Mouse (Mus musculus): ENCODE results near the gene Nol4l. TPM values are rescaled to one million over a fixed set of nuclear protein-coding genes. Genes with fewer than 3 reads are reported as not detected.
"Not testable (repeated sequence)": the region's sequence is repeated elsewhere in the genome, so short reads cannot be mapped to it uniquely, and the experiment has no call there.

The Nol4l gene
- polyA plus RNA-seq, 1 experiment from 2014 or later = 11.0 TPM

DNA sequence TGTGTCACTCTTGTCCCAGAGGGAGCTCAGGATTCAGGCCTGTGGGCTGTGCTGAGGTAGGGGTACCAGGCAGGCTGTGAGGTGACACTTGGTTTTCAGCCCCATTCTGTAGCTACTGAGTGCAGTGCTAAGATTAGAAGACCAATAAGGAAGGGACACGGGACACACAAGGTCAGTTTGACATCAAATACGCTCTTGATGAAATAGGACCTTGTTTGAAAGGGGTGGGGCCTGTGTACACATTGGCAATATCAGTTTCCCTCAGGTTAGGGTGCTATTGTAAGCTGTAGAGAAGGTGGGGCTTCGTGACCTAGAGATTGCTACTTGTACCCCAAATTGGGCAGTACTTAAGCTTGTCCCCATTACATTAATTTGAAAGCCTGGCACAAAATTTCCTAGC, 124.9 kb downstream of the Nol4l start:
- no peak for ATAC-seq (ENCODE audit: extremely low read depth, insufficient number of reproducible peaks, low FRiP score, low TSS enrichment)
- Histone ChIP-seq H3K36me3 (peaks cover 72% of the 10 kb centered on the region), H3K27ac (replicated peaks) (no peak overlapping the region), H3K4me3 (no peak overlapping the region), H3K4me1 (peaks cover 6% of the 10 kb centered on the region; the same call in 1 of the 2 replicates), H3K4me2 (no peak overlapping the region), H3K9me3 (no peaks in the 10 kb centered on the region), H3K9ac (no peak overlapping the region), H3K27me3 (replicated peaks) (no peaks in the 10 kb centered on the region)
- 70% methylated on average over 3 of the region's 3 CpGs for WGBS

DNA sequence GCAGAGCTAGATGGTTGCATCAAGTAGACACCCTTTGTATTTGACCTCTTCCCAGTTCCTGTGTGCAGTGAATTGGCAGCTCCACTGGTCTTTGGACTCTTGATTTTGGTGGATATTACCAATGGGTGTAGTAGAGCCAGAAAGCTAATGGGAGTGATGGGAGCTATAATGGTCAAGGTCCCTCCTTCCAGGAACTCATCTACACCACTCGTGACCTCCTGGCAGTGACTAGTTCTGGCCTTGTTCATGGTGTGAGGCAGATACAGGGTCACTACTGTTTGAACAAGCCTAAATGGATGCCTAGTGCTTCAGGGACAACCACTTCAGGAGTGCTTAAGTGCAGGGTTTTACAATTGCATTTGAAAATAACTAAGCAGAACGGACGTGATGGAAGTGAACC, 125.7 kb downstream of the Nol4l start:
- Histone ChIP-seq H3K9me3 (no peaks in the 10 kb centered on the region), H3K4me1 (peaks cover 4% of the 10 kb centered on the region; the same call in 1 of the 2 replicates), H3K27ac (replicated peaks) (no peak overlapping the region), H3K36me3 (peaks cover 72% of the 10 kb centered on the region), H3K4me2 (no peak overlapping the region), H3K9ac (no peak overlapping the region), H3K4me3 (no peak overlapping the region), H3K27me3 (replicated peaks) (no peaks in the 10 kb centered on the region)
- no peak for ATAC-seq (ENCODE audit: extremely low read depth, insufficient number of reproducible peaks, low FRiP score, low TSS enrichment)
- WGBS = 91% methylated on average over 3 of the region's 3 CpGs

- no peak overlapping the region for H3K27ac ChIP-seq (replicated peaks)
- no peak for ATAC-seq (ENCODE audit: extremely low read depth, insufficient number of reproducible peaks, low FRiP score, low TSS enrichment)
- H3K4me3 ChIP-seq = no peak overlapping the region
- no peak overlapping the region for H3K4me2 ChIP-seq
- no peaks in the 10 kb centered on the region for H3K4me1 ChIP-seq
- peaks cover 85% of the 10 kb centered on the region for H3K36me3 ChIP-seq
- WGBS = 80% methylated on average over 15 of the region's 15 CpGs
- peaks cover 5% of the 10 kb centered on the region; the same call in 1 of the 2 replicates for H3K9me3 ChIP-seq
- no peak overlapping the region for H3K9ac ChIP-seq
- no peaks in the 10 kb centered on the region for H3K27me3 ChIP-seq (replicated peaks)
Measured at GRCm38 (mm10) chr2:153399166-153399565, 130.6 kb downstream of the Nol4l start.

- Histone ChIP-seq H3K27me3 (replicated peaks) (no peaks in the 10 kb centered on the region), H3K4me3 (no peak overlapping the region), H3K9me3 (peaks cover 5% of the 10 kb centered on the region; the same call in 1 of the 2 replicates), H3K4me1 (peaks cover 4% of the 10 kb centered on the region), H3K9ac (no peak overlapping the region), H3K4me2 (no peak overlapping the region), H3K36me3 (peaks cover 97% of the 10 kb centered on the region), H3K27ac (replicated peaks) (no peak overlapping the region)
- no peak for ATAC-seq (ENCODE audit: extremely low read depth, insufficient number of reproducible peaks, low FRiP score, low TSS enrichment)
- 90% methylated on average over 11 of the region's 11 CpGs for WGBS
Measured at GRCm38 (mm10) chr2:153397790-153398515, 131.8 kb downstream of the Nol4l start.

- Histone ChIP-seq H3K9me3 (peaks cover 5% of the 10 kb centered on the region; the same call in 1 of the 2 replicates), H3K27me3 (replicated peaks) (no peaks in the 10 kb centered on the region), H3K4me2 (no peak overlapping the region), H3K9ac (no peak overlapping the region), H3K4me1 (peaks cover 14% of the 10 kb centered on the region), H3K4me3 (no peak overlapping the region), H3K36me3 (peaks cover 75% of the 10 kb centered on the region), H3K27ac (replicated peaks) (no peak overlapping the region; the same call in 1 of the 2 replicates)
- WGBS = 66% methylated on average over 10 of the region's 10 CpGs
- ATAC-seq (ENCODE audit: extremely low read depth, insufficient number of reproducible peaks, low FRiP score, low TSS enrichment) = no peak
Measured at GRCm38 (mm10) chr2:153393045-153393444, 136.7 kb downstream of the Nol4l start.

DNA sequence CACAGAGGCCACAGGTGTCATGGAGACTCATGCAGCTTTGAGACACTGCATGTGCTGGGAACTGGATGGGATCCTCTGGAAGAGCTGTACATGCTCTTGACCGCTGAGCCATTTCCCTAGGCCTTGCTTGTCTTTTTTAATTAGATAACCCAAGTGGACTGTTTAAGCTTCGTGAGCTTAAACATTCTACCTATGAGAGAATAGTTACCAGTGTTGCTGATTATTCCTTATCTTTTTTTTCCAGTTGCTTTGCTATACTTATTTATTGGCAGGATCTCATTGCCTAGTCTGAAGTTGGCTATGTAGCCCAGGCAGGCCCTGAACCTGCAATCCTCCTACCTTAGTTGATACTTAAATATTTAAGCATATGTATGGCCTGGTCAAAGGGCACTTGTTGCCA, 139.9 kb downstream of the Nol4l start:
- no peak overlapping the region for H3K4me3 ChIP-seq
- ATAC-seq (ENCODE audit: extremely low read depth, insufficient number of reproducible peaks, low FRiP score, low TSS enrichment) = no peak
- no peak overlapping the region for H3K27ac ChIP-seq (replicated peaks)
- WGBS = 72% methylated on average over 2 of the region's 2 CpGs
- H3K4me2 ChIP-seq = no peak overlapping the region
- no peaks in the 10 kb centered on the region for H3K27me3 ChIP-seq (replicated peaks)
- H3K9ac ChIP-seq = no peak overlapping the region
- peaks cover 14% of the 10 kb centered on the region for H3K4me1 ChIP-seq
- peaks cover 69% of the 10 kb centered on the region for H3K36me3 ChIP-seq
- H3K9me3 ChIP-seq = peaks cover 5% of the 10 kb centered on the region; the same call in 1 of the 2 replicates

- no peak overlapping the region for H3K4me3 ChIP-seq
- peaks cover 15% of the 10 kb centered on the region for H3K4me1 ChIP-seq
- ATAC-seq (ENCODE audit: extremely low read depth, insufficient number of reproducible peaks, low FRiP score, low TSS enrichment) = no peak
- H3K36me3 ChIP-seq = peaks cover 72% of the 10 kb centered on the region
- no peak overlapping the region for H3K4me2 ChIP-seq
- no peaks in the 10 kb centered on the region for H3K9me3 ChIP-seq
- no peak overlapping the region for H3K27ac ChIP-seq (replicated peaks)
- H3K9ac ChIP-seq = no peak overlapping the region
- H3K27me3 ChIP-seq (replicated peaks) = no peaks in the 10 kb centered on the region
- 92% methylated on average over 1 of the region's 1 CpGs for WGBS
Measured at GRCm38 (mm10) chr2:153380479-153380878, 149.3 kb downstream of the Nol4l start.

DNA sequence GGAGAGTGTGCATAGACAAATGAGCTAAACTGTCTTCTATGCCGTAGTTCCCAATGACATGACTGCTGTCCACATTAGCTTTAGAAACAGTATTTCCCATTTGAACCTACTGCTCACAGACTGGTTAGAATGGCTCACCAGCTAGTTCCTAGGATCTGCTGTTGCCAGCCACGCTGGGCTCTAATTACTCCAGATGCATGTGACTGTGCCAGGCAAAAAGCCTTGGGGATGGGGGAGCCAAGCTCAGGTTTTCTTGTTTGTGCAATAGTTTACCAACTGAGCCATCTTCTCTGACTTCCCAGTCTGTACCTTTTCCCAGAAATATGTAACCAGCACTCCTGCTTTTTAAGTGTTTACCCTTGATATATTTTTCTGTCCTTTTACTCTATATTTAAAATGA, 154.4 kb downstream of the Nol4l start:
- no peaks in the 10 kb centered on the region for H3K27me3 ChIP-seq (replicated peaks)
- no peak overlapping the region for H3K4me2 ChIP-seq
- H3K9me3 ChIP-seq = no peaks in the 10 kb centered on the region
- WGBS = 87% methylated on average over 2 of the region's 2 CpGs
- no peak overlapping the region for H3K9ac ChIP-seq
- peaks cover 49% of the 10 kb centered on the region for H3K36me3 ChIP-seq
- H3K4me1 ChIP-seq = peaks cover 15% of the 10 kb centered on the region
- no peak for ATAC-seq (ENCODE audit: extremely low read depth, insufficient number of reproducible peaks, low FRiP score, low TSS enrichment)
- H3K27ac ChIP-seq (replicated peaks) = no peak overlapping the region
- H3K4me3 ChIP-seq = no peak overlapping the region

DNA sequence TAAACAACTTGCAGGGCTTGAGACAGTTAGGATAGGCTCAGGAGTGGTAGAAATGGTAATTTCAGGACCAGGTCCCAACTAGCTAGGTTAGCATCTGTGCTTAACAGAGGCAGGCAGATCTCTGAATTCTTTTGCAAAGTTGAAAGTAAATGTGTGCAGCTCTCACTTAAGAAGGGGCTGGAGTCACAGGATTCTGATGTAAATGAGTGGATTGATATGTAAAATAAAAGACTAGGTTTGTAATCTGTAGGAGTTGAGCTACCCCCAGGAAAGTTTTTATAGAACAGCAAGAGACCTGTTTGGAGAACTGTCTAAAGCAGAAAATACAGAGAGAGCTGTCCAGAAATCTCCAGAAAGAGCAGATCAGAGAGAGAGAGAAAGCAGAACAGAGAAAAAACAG, 158.9 kb downstream of the Nol4l start:
- Histone ChIP-seq H3K27ac (replicated peaks) (no peak overlapping the region), H3K9ac (no peak overlapping the region), H3K4me1 (no peaks in the 10 kb centered on the region), H3K27me3 (replicated peaks) (no peaks in the 10 kb centered on the region), H3K4me2 (no peak overlapping the region), H3K36me3 (peaks cover 63% of the 10 kb centered on the region), H3K4me3 (no peak overlapping the region), H3K9me3 (no peaks in the 10 kb centered on the region)
- no peak for ATAC-seq (ENCODE audit: extremely low read depth, insufficient number of reproducible peaks, low FRiP score, low TSS enrichment)

DNA sequence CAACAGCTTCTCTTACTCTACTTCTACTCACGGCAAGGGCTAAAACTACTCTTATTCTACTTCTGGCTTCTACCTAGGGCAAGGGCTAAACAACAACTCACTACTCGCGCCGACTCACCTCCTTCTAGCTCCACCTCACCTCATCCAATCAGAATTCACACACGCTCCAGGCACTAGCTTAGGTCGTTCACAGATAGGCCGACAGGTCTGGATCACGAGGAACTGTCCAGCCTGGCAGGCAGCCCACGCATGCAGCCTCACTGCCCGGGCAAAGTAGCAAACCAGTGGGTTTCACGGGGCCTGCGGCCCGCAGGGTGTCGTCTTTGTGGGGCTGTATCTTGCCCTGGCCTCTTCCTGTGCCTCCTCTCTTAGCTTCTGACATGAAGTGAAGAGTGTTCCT, 165.2 kb downstream of the Nol4l start:
- not testable (repeated sequence) for ATAC-seq (ENCODE audit: extremely low read depth, insufficient number of reproducible peaks, low FRiP score, low TSS enrichment); H3K4me3 ChIP-seq; H3K9me3 ChIP-seq; H3K27me3 ChIP-seq (replicated peaks); H3K9ac ChIP-seq; H3K4me1 ChIP-seq; H3K4me2 ChIP-seq; H3K27ac ChIP-seq (replicated peaks)
- H3K36me3 ChIP-seq = peaks cover 93% of the 10 kb centered on the region
- WGBS = 75% methylated on average over 14 of the region's 14 CpGs

- Histone ChIP-seq H3K4me2 (no peak overlapping the region), H3K9me3 (no peaks in the 10 kb centered on the region), H3K27me3 (replicated peaks) (no peaks in the 10 kb centered on the region), H3K4me3 (no peak overlapping the region), H3K27ac (replicated peaks) (no peak overlapping the region), H3K36me3 (peaks cover 94% of the 10 kb centered on the region), H3K9ac (no peak overlapping the region), H3K4me1 (no peaks in the 10 kb centered on the region; the same call in 1 of the 2 replicates)
- ATAC-seq (ENCODE audit: extremely low read depth, insufficient number of reproducible peaks, low FRiP score, low TSS enrichment) = no peak
- WGBS = 96% methylated on average over 1 of the region's 1 CpGs
Measured at GRCm38 (mm10) chr2:153361101-153361710, 168.6 kb downstream of the Nol4l start.

All from heart, embryonic 13.5 days (tissue).